Mouse (Mus musculus): Measurements from ENCODE around the gene Sesn1.

GRCm38 (mm10) chr10:41881438-41881837 is 71.7 kb downstream of the Sesn1 start:
- TF ChIP-seq CTCF (IDR thresholded peaks at IDR 0.05; ENCODE audit: insufficient read depth, low read depth, low read length): no peak
- no peak for TF ChIP-seq POLR2A (IDR thresholded peaks at IDR 0.05; ENCODE audit: insufficient read depth, low read depth, low read length)
